Mouse (Mus musculus) cortical plate, adult 2 months (tissue): Measurements from ENCODE around the gene Spink2. TPM values are rescaled to one million over a fixed set of nuclear protein-coding genes. Genes with fewer than 3 reads are reported as not detected.

Experiments used
- H3K27ac ChIP-seq: fragments of 200-500 bp; 2 replicates; pipeline ENCODE4 v1.5.1; 2012; ENCODE audit warnings: low read length, control low read depth, inconsistent platforms; ENCODE audit not compliant: insufficient read depth
- H3K4me1 ChIP-seq: fragments of 200-500 bp; 2 replicates; pipeline ENCODE4 v1.6.1; 2011; ENCODE audit warnings: low read length; ENCODE audit not compliant: control insufficient read depth, insufficient read depth
- H3K4me3 ChIP-seq: fragments of 200-500 bp; 2 replicates; pipeline ENCODE4 v1.5.1; 2011; ENCODE audit warnings: mild to moderate bottlenecking, low read length, control low read depth; ENCODE audit not compliant: insufficient read depth
- CTCF ChIP-seq: fragments of 200-500 bp; IDR thresholded peaks from 2 replicates; pipeline ENCODE4 v1.5.1; 2011; ENCODE audit warnings: mild to moderate bottlenecking, control low read depth, low read length; ENCODE audit not compliant: insufficient read depth; ENCODE audit errors: extremely low read depth
- POLR2A ChIP-seq: fragments of 200-500 bp; IDR thresholded peaks from 2 replicates; pipeline ENCODE4 v1.6.1; 2011; ENCODE audit warnings: mild to moderate bottlenecking, low read length, control low read depth; ENCODE audit not compliant: insufficient read depth; ENCODE audit errors: extremely low read depth
- polyA plus RNA-seq: library from polyadenylated mRNA; depleted of rRNA; stranded (reverse); fragments of >200 nt; gene quantifications from 2 replicates; pipeline ENCODE4 v1.2.3, GENCODE M21; 2012; rRNA removed

The Spink2 gene
- polyA plus RNA-seq, 1 experiment = not detected

DNA sequence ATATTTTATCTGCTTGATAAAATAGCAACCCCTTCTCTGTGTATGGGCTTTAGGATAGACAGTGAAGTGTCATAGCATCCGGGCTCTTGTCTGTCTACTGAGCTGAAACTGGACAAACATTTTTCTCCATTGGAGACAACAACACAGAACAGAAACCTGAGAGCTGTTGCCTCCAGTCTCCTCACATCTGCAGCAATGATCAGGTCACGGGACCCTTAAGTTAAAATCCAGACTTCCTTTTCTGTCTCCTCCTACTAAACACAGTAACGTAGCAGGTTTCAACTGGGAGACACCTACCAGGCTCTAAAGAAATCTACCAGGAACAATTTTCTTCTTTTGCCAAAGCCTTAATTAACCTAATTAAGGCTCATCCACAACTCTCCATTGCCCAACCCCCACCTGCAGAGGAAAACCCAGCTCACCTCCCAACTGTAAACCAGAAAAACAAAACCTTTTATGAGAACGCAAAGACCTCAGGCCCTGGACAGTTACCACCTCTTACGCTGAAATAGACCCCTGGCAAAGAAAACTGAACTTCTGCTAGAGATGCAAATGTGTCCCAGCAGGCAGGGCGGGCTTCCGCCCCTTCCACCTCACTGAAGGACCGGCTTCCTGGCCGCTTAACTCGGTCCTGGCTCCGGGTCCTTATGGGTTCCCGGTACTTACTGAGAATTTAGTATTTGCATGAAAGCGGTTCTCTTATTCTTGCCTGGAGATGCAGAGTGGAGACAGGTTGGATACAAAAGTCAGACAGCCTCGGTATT is 53.3 kb downstream of the Spink2 start:
- TF ChIP-seq POLR2A = no peak
- no peak for TF ChIP-seq CTCF
- Histone ChIP-seq H3K27ac (no peak overlapping the region), H3K4me1 (no peaks in the 10 kb centered on the region), H3K4me3 (no peak overlapping the region)

- TF ChIP-seq CTCF (no peak), POLR2A (no peak)
- Histone ChIP-seq H3K4me1 (no peaks in the 10 kb centered on the region), H3K27ac (no peak overlapping the region), H3K4me3 (no peak overlapping the region)
These were observed 54.3 kb downstream of the Spink2 start for GRCm38 (mm10) chr5:77156938-77157337.

DNA sequence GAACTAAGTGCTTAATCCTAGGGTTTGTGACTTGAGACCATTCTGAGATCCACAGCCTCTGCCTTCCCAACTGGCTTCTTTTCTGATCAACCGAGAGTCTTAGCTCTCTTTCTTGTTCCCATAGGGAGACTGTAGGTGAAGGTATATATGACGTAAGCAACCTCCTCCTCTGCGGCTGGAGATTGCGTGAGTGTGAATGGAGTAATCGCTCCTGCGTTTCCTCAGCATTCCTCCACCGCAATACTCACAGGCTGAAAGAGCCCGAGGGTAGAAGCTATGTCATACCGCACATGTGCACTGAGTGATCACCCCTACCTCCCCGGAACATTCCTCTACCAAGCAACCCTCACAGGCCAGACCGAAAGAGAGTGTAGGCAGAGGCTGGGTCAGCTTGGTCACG is 55.7 kb downstream of the Spink2 start:
- TF ChIP-seq CTCF (no peak), POLR2A (no peak)
- no peak overlapping the region for H3K4me3 ChIP-seq
- no peaks in the 10 kb centered on the region for H3K4me1 ChIP-seq
- H3K27ac ChIP-seq = no peak overlapping the region

Other genes with a start within 250 kb of the Spink2 start
- gene Srp72, start 236.8 kb downstream of the Spink2 start, polyA plus RNA-seq = 62.6 and 65.1 TPM in 2 replicates
- 0.28 TPM in 1 of 2 replicates, not detected in the other for gene Arl9, start 207.4 kb downstream of the Spink2 start, polyA plus RNA-seq
- gene Thegl, start 195.4 kb downstream of the Spink2 start, polyA plus RNA-seq = 0.19 and 0.46 TPM in 2 replicates
- 88.2 and 88.6 TPM in 2 replicates for gene Hopx, start 96.3 kb downstream of the Spink2 start, polyA plus RNA-seq
- gene Rest, start 54.0 kb upstream of the Spink2 start, polyA plus RNA-seq = 2.4 and 2.6 TPM in 2 replicates
- 18.4 and 18.5 TPM in 2 replicates for gene Noa1, start 98.6 kb upstream of the Spink2 start, polyA plus RNA-seq
- 35.4 and 35.9 TPM in 2 replicates for gene Polr2b, start 98.7 kb upstream of the Spink2 start, polyA plus RNA-seq
- 82.1 and 88.9 TPM in 2 replicates for gene Igfbp7, start 196.6 kb upstream of the Spink2 start, polyA plus RNA-seq